Mouse (Mus musculus): ENCODE measurements around the gene Tox3. TPM values are rescaled to one million over a fixed set of nuclear protein-coding genes. Genes with fewer than 3 reads are reported as not detected.

Tox3 gene
- not detected in 2 replicates for total RNA-seq (2023)

DNA sequence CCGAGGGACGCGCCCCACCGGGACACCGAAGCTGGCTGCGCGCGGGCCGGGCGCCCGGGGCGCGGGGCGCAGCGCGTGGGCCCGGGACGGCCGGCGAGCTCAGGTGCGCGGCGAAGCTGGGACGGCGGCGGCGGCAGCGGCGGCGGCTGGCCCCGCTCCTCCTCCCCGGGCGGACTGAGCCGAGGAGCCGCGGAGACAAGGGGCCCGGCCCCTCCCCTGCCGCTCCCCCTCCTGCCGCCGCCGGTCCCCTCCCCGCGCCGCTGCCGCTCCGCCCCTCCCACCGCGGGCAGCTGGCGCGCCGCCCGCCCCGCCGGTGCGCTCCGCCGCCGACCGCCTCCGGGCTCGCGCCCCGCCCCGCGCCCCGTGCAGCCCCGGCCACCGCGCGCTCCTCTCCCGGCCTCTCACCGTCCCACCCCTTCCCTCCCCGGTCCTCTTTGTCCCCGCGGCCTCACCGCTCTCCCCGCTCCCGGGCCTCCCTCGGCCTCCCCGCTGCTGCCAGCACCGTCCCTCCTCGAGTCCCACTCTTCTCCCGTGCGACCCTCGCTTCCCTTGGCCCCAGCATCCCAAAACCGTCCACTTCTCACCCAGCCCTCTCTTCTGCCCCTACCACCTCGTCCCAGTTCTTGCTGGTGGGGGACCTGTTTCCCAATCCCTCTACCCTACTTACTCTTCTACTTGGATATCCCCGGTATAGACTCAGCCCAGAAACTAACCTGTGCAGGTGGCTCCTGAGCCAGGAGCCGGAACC lies at the start of gene Tox3:
Gene Tox3 (minus strand): TSS at position 166 of the 748 bp plus-strand sequence.

